ENCODE assay signal across 16 mouse cellular contexts in genomic region chr3:33742138-33742537, GRCm38 (mm10). TPM values are rescaled to one million over a fixed set of nuclear protein-coding genes. Genes with fewer than 3 reads are reported as not detected.
DNase-seq lines count a peak whose midpoint lies in the region; ATAC-seq and TF ChIP-seq lines count a peak whose summit lies in the region.
"Had no signal": no experiment of that assay in that cellular context is flagged by ENCODE, and none has a peak within 500 bp of the region (broad histone marks: within the 10 kb centered on the region; RNA-seq: fewer than 3 reads in every experiment).

No protein-coding gene starts in this region.

- no peak for DNase-seq in frontal cortex, postnatal 25 days (ENCODE audit: low spot score in 2 of 2)
- DNase-seq in right cerebral cortex, postnatal 36 days (ENCODE audit: low spot score in 2 of 2), result peak; percentile 12 to 24
- no peak for DNase-seq in right cerebral cortex, postnatal 4 days
- DNase-seq in left cerebral cortex, adult 2 months (ENCODE audit: extremely low spot score in 1 of 2, low spot score in 2 of 2), result peak in 1 of 2 experiments; percentile 11
- no peak for DNase-seq in adrenal gland, adult 2 months
- DNase-seq in cerebellum, adult 11 months, result no peak
- DNase-seq: cerebellum, postnatal 14 days; heart, postnatal 10 days; kidney, adult 18-20 months; thymus, postnatal 25 days had no signal

- TF ChIP-seq CTCF in left cerebral cortex, adult 2 months (IDR thresholded peaks at IDR 0.05), result no peak

- H3K27ac ChIP-seq in left cerebral cortex, adult 2 months, result peak overlapping the region; percentile 60; the same call in 1 of the 2 replicates
- H3K27ac ChIP-seq: kidney, postnatal 0 days; limb, embryonic 13.5 days; liver, embryonic 14.5 days; macrophage; midbrain, embryonic 10.5 days had no signal

- no peak overlapping the region for H3K4me3 ChIP-seq in left cerebral cortex, adult 2 months
- H3K4me3 ChIP-seq: limb, embryonic 13.5 days; midbrain, embryonic 10.5 days had no signal

- intact Hi-C loops in left cerebral cortex, adult 2 months (cut with DNase I), result loop anchor here (1.0 to 5.0 kb wide), 3 partner anchors 200 to 436 kb away; no protein-coding TSS in a partner anchor

- ATAC-seq in frontal cortex, adult (ENCODE audit: low TSS enrichment), result peak; percentile 82

RNA-seq across cellular contexts. Expression of gene Ttc14, which starts 57.5 kb away (rescaled TPM):
- total RNA-seq in left cerebral cortex, adult 2 months (2021), result 10 to 100 TPM; 87.3 to 91.6 TPM
- total RNA-seq in adrenal gland, adult 2 months (2021), result 10 to 100 TPM; 33.7 to 37.2 TPM
- polyA plus RNA-seq in adrenal gland, adult 2 months (2012; rRNA removed), result 68.9 and 76.9 TPM in 2 replicates

Comparison
In these comparisons a context has a peak if more than half of its experiments do, and no peak if none do; other contexts are left out.
1. DNase-seq: peak in right cerebral cortex, postnatal 36 days (2 of 2); none in frontal cortex, postnatal 25 days (0 of 2), right cerebral cortex, postnatal 4 days (single experiment), adrenal gland, adult 2 months (single experiment) and cerebellum, adult 11 months (single experiment).